Mouse (Mus musculus) MEL-GATA-1-ER (cell line): ENCODE results near the gene Slc35g3.
"Not testable (repeated sequence)": the region's sequence is repeated elsewhere in the genome, so short reads cannot be mapped to it uniquely, and the experiment has no call there.

Source experiments
- DNase-seq: peaks from one replicate; pipeline ENCODE4 v3.0.0-alpha.2; 2012; ENCODE audit warnings: low read depth; ENCODE audit errors: extremely low read depth

Slc35g3 gene

GRCm38 (mm10) chr11:69757303-69758089 lies 4.3 kb downstream of the Slc35g3 start:
- no peak for DNase-seq

GRCm38 (mm10) chr11:69754701-69755100 lies 7.1 kb downstream of the Slc35g3 start:
- DNase-seq: peak; percentile 57

GRCm38 (mm10) chr11:69754233-69754632 lies 7.5 kb downstream of the Slc35g3 start:
- no peak for DNase-seq

- DNase-seq: no peak
These were observed 9.1 kb downstream of the Slc35g3 start for GRCm38 (mm10) chr11:69752686-69753085.

GRCm38 (mm10) chr11:69751635-69752034 lies 10.1 kb downstream of the Slc35g3 start:
- DNase-seq: no peak

DNA sequence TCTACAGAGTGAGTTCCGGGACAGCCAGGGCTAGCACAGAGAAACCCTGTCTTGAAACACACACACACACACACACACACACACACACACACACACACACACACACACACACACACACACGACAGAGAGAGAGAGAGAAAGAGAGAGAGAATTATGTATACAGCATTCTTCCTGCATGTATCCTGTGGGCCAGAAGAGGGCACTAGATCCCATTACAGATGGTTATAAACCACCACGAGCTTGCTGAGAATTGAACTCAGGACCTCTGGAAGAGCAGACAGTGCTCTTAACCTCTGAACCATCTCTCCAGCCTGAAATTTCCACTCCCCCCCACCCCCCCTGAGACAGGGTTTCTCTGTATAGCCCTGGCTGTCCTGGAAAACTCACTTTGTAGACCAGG lies 30.4 kb downstream of the Slc35g3 start:
- not testable (repeated sequence) for DNase-seq

DNA sequence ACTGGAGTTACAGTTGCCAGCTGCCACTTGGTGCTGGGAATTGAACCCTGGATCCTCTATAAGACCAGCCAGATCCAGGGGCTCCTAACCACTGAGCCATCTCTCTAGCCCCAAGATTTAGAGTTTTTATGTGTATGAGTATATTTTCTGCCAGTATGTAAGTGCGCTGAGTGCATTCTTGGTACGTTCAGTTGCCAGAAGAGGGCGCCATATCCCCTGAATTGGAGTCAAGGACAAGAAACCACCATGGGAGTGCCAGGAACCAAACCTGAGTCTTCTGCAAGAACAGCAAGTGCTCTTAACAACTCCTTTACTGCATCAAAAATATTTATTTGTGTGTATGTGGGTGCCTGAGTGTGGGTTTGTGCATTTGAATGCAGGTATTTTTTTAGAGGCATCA lies 32.7 kb downstream of the Slc35g3 start:
- peak; percentile 78 for DNase-seq

GRCm38 (mm10) chr11:69725951-69726350 lies 35.8 kb downstream of the Slc35g3 start:
- peak; percentile 39 for DNase-seq

GRCm38 (mm10) chr11:69723074-69723473 lies 38.7 kb downstream of the Slc35g3 start:
- no peak for DNase-seq

DNA sequence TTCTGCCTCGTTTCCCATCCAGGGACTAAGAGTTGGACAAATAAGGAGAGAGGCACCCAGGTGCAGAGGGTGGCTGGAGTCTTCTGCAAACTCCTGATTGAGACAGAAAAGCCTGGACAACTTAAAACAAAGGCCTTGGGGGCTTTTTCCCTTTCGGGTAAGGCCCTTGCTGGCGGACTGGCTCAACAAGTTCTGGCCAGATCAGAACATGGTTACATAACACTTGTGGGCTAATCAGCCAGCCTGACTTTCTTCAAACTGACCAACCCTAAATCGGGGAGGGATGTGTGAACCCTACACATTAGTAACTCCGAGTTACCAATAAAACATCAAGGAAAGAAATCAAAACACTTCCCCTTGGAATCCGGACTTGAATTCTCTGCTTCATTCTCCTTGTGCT lies 40.9 kb downstream of the Slc35g3 start:
- DNase-seq: no peak

DNA sequence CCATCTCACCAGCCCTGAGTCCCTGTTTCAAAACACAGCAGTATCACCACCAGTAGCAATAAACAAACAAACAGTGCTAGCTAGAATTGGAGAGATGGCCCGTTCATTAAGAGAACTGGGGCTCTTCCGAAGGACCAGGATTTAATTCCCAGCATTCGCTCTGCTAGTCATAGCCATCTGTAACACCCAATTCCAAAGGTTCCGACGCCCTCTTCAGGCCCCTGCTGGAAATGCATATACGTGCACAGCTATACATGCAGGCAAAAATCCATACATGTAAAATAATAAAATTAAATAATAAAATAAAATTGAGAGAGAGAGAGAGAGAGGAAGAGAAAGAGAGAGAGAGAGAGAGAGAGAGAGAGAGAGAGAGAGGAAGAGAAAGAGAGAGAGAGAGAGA lies 42.3 kb downstream of the Slc35g3 start:
- no peak for DNase-seq

GRCm38 (mm10) chr11:69718661-69719060 lies 43.1 kb downstream of the Slc35g3 start:
- DNase-seq: no peak

DNA sequence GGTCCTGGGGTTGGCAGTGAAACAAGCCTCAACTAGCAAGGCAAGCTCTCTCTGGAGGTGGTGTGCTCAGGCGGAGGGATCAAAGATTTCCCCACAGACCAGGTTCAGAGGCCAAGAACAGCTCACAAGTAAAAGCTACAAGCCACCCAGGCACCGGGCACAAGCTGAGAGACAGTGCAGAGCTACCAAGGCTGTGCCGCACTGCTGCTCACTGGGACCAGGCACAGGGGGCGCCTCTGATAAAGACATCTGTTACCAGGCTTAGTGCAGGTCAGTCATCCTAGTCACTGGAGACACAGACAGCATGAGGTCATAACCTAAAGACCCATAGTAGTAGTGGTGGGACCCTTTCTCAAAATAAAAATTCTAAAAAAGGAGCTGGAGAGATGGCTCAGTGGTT lies 44.8 kb downstream of the Slc35g3 start:
- DNase-seq: no peak

DNA sequence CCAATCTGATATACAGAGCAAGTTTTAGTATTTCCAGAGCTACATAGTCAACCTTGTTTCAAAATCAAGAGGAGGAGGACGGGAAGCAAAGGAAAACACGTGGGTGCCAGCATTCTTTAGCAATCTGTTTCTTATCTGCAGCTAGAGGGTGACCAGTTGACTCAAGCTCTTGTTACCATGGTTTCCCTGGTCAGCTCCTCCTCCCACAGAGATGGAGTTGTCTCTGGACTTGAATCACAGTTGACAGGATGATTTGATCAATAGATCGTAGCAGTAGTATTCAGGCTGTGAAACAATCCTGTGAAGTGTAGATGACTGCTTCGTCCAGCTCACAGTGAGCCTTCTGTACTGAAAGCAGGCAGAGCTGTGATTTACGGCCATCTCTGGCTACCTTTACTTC lies 45.8 kb downstream of the Slc35g3 start:
- no peak for DNase-seq

DNA sequence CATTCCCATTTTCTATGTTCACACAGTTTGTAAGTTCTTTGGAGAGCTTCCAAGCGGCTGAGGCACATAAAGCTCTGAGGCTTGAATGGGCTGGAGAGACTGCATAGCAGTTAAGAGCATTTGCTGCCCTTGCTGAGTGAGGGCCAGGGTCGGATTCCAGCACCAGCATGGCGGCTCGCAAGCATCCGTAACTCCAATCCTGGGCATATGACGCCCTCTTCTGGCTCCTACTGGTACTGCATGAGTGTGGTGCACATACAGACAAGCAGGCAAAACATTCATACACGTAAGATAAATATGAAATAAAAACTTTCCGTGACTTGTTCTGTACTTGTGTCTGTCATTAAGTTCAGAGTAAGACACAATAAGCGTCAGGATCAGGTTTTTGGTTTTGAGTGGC lies 46.3 kb downstream of the Slc35g3 start:
- DNase-seq: no peak

- no peak for DNase-seq
These were observed 47.0 kb downstream of the Slc35g3 start for GRCm38 (mm10) chr11:69714636-69715329.

DNA sequence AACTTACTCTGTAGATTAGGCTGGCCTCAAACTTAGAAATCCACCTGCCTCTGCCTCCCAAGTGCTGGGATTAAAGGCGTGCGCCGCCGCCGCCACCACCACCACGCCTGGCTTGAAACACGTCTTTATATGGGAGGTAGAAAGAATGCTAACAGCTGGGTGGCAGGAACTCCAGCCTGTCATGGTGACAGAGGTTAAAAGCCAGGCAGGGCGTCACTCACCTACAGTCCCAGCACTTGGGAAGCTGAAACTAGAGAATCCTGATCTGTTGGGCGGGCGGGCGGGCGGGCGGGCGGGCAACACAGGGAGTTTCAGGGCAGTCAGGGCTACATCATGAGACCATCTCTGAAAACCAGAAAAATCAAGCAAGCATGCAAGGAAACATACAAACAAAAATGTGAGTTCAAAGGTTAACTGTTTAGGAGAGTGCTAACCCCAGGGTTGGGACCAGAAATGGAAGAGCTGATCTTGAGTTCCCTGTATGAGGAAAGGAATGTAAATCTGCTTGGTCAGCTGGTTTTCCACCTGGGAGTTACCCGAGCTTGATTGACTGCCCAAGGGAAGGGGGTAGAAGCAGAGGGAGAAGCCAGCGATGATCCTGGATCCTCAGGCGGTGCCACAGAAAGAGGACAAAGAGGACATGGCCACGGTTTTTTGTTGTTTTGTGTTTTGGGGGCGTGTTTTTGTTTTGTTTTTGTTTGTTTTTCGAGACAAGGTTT lies 48.7 kb downstream of the Slc35g3 start:
- no peak for DNase-seq

DNA sequence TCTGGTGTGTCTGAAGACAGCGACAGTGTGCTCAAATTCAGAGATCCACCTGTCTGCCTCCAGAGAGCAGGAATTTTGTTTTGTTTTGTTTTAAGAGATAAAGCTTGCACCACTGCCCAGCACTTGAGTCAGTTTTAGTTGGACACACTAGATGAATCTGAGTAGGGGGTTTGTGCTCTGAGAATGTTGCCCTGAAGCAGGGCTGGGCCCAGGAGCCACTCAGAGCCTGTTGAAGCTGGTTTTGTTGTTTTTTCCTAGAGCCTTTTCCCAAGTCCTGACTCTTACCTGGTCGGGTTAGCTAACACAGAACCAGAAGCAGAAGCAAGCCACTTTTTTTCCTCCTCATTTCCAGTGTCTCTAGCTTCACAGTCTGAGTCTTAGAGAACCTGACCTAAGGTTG lies 50.7 kb downstream of the Slc35g3 start:
- DNase-seq: no peak

DNA sequence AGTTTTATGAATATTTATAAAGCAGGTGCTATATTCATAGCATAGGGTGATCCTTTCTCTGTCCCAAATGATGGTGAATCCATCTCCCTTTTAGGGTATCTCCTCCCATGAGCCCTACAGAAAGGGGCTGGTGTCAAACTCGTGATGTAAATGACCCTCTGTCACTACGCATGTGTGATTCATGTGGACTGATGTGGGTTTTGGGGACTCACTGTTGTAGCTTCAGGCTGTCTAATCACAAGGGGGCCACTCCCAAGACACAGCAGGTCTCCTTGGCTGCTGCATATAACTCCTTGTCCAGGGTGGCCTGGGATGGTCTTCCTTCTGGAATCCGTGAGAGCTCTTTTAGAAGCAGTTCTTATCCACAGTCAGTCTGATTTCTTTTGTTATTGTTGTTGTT lies 51.3 kb downstream of the Slc35g3 start:
- DNase-seq: no peak
